Mouse (Mus musculus): ENCODE measurements around the gene Fmnl1. TPM values are rescaled to one million over a fixed set of nuclear protein-coding genes. Genes with fewer than 3 reads are reported as not detected.

Fmnl1 gene
- polyA plus RNA-seq, 1 experiment, result not detected

- TF ChIP-seq POLR2A (IDR thresholded peaks at IDR 0.05; ENCODE audit: insufficient read depth, low read depth, low read length) (no peak), CTCF (IDR thresholded peaks at IDR 0.05; ENCODE audit: insufficient read depth, low read depth, low read length) (no peak)
- no peak overlapping the region for H3K27ac ChIP-seq (ENCODE audit: insufficient read depth, low read depth, low read length)
- no peak overlapping the region for H3K4me3 ChIP-seq (ENCODE audit: insufficient read depth, low read depth, low read length)
- peaks cover 24% of the 10 kb centered on the region for H3K4me1 ChIP-seq (ENCODE audit: control insufficient read depth, insufficient read depth, low read length)
- 77% methylated on average over 5 of the region's 5 CpGs for WGBS
These were observed 6.3 kb downstream of the Fmnl1 start for GRCm38 (mm10) chr11:103177216-103177615.

- H3K27ac ChIP-seq (ENCODE audit: insufficient read depth, low read depth, low read length), result no peak overlapping the region
- TF ChIP-seq POLR2A (IDR thresholded peaks at IDR 0.05; ENCODE audit: insufficient read depth, low read depth, low read length) (no peak), CTCF (IDR thresholded peaks at IDR 0.05; ENCODE audit: insufficient read depth, low read depth, low read length) (no peak)
- H3K4me1 ChIP-seq (ENCODE audit: control insufficient read depth, insufficient read depth, low read length), result peaks cover 17% of the 10 kb centered on the region
- WGBS, result 91% methylated on average over 15 of the region's 15 CpGs
- no peak overlapping the region for H3K4me3 ChIP-seq (ENCODE audit: insufficient read depth, low read depth, low read length)
These were observed 7.0 kb downstream of the Fmnl1 start for GRCm38 (mm10) chr11:103177815-103178485.

GRCm38 (mm10) chr11:103178748-103179147 lies 7.8 kb downstream of the Fmnl1 start:
- no peak for TF ChIP-seq POLR2A (IDR thresholded peaks at IDR 0.05; ENCODE audit: insufficient read depth, low read depth, low read length)
- no peak for TF ChIP-seq CTCF (IDR thresholded peaks at IDR 0.05; ENCODE audit: insufficient read depth, low read depth, low read length)
- Histone ChIP-seq H3K4me3 (ENCODE audit: insufficient read depth, low read depth, low read length) (no peak overlapping the region), H3K4me1 (ENCODE audit: control insufficient read depth, insufficient read depth, low read length) (peaks cover 12% of the 10 kb centered on the region), H3K27ac (ENCODE audit: insufficient read depth, low read depth, low read length) (no peak overlapping the region)
- 93% methylated on average over 8 of the region's 8 CpGs for WGBS

GRCm38 (mm10) chr11:103180426-103180825 lies 9.5 kb downstream of the Fmnl1 start:
- WGBS, result 76% methylated on average over 1 of the region's 1 CpGs
- Histone ChIP-seq H3K4me3 (ENCODE audit: insufficient read depth, low read depth, low read length) (no peak overlapping the region), H3K27ac (ENCODE audit: insufficient read depth, low read depth, low read length) (no peak overlapping the region), H3K4me1 (ENCODE audit: control insufficient read depth, insufficient read depth, low read length) (peaks cover 3% of the 10 kb centered on the region; the same call in 1 of the 2 replicates)
- TF ChIP-seq CTCF (IDR thresholded peaks at IDR 0.05; ENCODE audit: insufficient read depth, low read depth, low read length) (no peak), POLR2A (IDR thresholded peaks at IDR 0.05; ENCODE audit: insufficient read depth, low read depth, low read length) (no peak)

- WGBS, result 77% methylated on average over 9 of the region's 9 CpGs
- H3K4me1 ChIP-seq (ENCODE audit: control insufficient read depth, insufficient read depth, low read length), result no peaks in the 10 kb centered on the region
- no peak overlapping the region for H3K4me3 ChIP-seq (ENCODE audit: insufficient read depth, low read depth, low read length)
- TF ChIP-seq POLR2A (IDR thresholded peaks at IDR 0.05; ENCODE audit: insufficient read depth, low read depth, low read length) (no peak), CTCF (IDR thresholded peaks at IDR 0.05; ENCODE audit: insufficient read depth, low read depth, low read length) (no peak)
- no peak overlapping the region for H3K27ac ChIP-seq (ENCODE audit: insufficient read depth, low read depth, low read length)
These were observed 10.4 kb downstream of the Fmnl1 start for GRCm38 (mm10) chr11:103181349-103181748.

GRCm38 (mm10) chr11:103181911-103182310 lies 11.0 kb downstream of the Fmnl1 start:
- Histone ChIP-seq H3K4me3 (ENCODE audit: insufficient read depth, low read depth, low read length) (no peak overlapping the region), H3K27ac (ENCODE audit: insufficient read depth, low read depth, low read length) (no peak overlapping the region), H3K4me1 (ENCODE audit: control insufficient read depth, insufficient read depth, low read length) (no peaks in the 10 kb centered on the region)
- WGBS, result 91% methylated on average over 3 of the region's 3 CpGs
- TF ChIP-seq POLR2A (IDR thresholded peaks at IDR 0.05; ENCODE audit: insufficient read depth, low read depth, low read length) (no peak), CTCF (IDR thresholded peaks at IDR 0.05; ENCODE audit: insufficient read depth, low read depth, low read length) (no peak)

GRCm38 (mm10) chr11:103184891-103185290 lies 14.0 kb downstream of the Fmnl1 start:
- TF ChIP-seq POLR2A (IDR thresholded peaks at IDR 0.05; ENCODE audit: insufficient read depth, low read depth, low read length), result no peak
- WGBS, result 49% methylated on average over 2 of the region's 2 CpGs

GRCm38 (mm10) chr11:103192230-103192955 lies 21.5 kb downstream of the Fmnl1 start:
- TF ChIP-seq CTCF (IDR thresholded peaks at IDR 0.05; ENCODE audit: insufficient read depth, low read depth, low read length), result no peak
- TF ChIP-seq POLR2A (IDR thresholded peaks at IDR 0.05; ENCODE audit: insufficient read depth, low read depth, low read length), result peak; percentile 3; the same call in 1 of the 2 replicates
- 17% methylated on average over 28 of the region's 28 CpGs for WGBS
- peak overlapping the region; percentile 52 for H3K4me3 ChIP-seq (ENCODE audit: insufficient read depth, low read depth, low read length)
- peaks cover 18% of the 10 kb centered on the region for H3K4me1 ChIP-seq (ENCODE audit: control insufficient read depth, insufficient read depth, low read length)
- no peak overlapping the region; the same call in 1 of the 2 replicates for H3K27ac ChIP-seq (ENCODE audit: insufficient read depth, low read depth, low read length)

More at GRCm38 (mm10) chr11:103184891-103185290, 14.0 kb downstream of the Fmnl1 start:
- H3K27ac ChIP-seq (ENCODE audit: insufficient read depth, low read depth, low read length), result no peak overlapping the region
- H3K4me1 ChIP-seq (ENCODE audit: control insufficient read depth, insufficient read depth, low read length), result no peaks in the 10 kb centered on the region
- H3K4me3 ChIP-seq (ENCODE audit: insufficient read depth, low read depth, low read length), result no peak overlapping the region

Data from olfactory bulb, adult 2 months (tissue).